Mouse (Mus musculus) erythroblast, embryonic 14.5 days (primary cell): ENCODE measurements at regions not wholly inside any gene's neighbourhood (a gene's known extent, or its start where the extent isn't known, plus 50 kb on each side); places are given as distances from the start of the nearest gene placed in this dataset.

Experiments
- H3K27me3 ChIP-seq: 2 replicates; pipeline ENCODE4 v1.6.1; 2012; ENCODE audit warnings: inconsistent platforms; ENCODE audit not compliant: control insufficient read depth
- H3K36me3 ChIP-seq: 2 replicates; pipeline ENCODE4 v1.6.1; 2012; ENCODE audit warnings: mild to moderate bottlenecking, inconsistent platforms; ENCODE audit not compliant: control insufficient read depth
- H3K4me1 ChIP-seq: 2 replicates; pipeline ENCODE4 v1.6.1; 2012; ENCODE audit warnings: inconsistent platforms; ENCODE audit not compliant: control insufficient read depth
- H3K4me3 ChIP-seq: replicated peaks from 2 replicates; pipeline ENCODE3; 2012; ENCODE audit warnings: moderate library complexity, mild to moderate bottlenecking, inconsistent platforms
- H3K9me3 ChIP-seq: 2 replicates; pipeline ENCODE4 v1.6.1; 2012; ENCODE audit warnings: low read length, inconsistent platforms, mixed read lengths; ENCODE audit not compliant: control insufficient read depth
- GATA1 ChIP-seq: IDR thresholded peaks from 2 replicates; pipeline ENCODE4 v1.6.1; 2012; ENCODE audit warnings: low read length, inconsistent platforms, mixed read lengths
- TAL1 ChIP-seq: IDR thresholded peaks from 3 replicates; pipeline ENCODE4 v1.6.1; 2012; ENCODE audit warnings: low read length, inconsistent platforms, mixed read lengths

DNA sequence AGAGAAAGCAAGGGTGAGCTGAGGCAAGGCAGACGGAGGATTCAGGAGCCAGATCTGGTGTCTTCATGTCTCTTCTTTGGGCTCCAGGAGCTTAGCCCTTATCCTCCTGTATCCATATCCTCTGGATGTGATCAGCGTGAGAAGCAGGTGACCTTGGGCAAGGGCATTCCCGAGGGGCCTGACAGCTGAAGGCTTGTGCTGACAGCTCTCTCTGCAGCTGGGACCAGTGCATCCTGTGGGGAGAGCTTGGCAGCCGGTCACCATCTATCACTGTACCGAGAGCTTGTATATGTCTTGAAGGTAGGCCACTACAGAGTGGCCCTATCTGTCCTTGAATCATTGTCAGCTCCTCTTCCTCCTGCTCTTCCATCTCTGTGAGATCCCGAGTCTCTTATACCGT, 158.5 kb upstream of the Cdh13 start:
- H3K4me3 ChIP-seq = no peak overlapping the region
- H3K9me3 ChIP-seq = peaks cover 32% of the 10 kb centered on the region
- H3K36me3 ChIP-seq = no peaks in the 10 kb centered on the region
- TF ChIP-seq GATA1 (no peak), TAL1 (no peak)
- no peaks in the 10 kb centered on the region for H3K4me1 ChIP-seq
- H3K27me3 ChIP-seq = no peaks in the 10 kb centered on the region

DNA sequence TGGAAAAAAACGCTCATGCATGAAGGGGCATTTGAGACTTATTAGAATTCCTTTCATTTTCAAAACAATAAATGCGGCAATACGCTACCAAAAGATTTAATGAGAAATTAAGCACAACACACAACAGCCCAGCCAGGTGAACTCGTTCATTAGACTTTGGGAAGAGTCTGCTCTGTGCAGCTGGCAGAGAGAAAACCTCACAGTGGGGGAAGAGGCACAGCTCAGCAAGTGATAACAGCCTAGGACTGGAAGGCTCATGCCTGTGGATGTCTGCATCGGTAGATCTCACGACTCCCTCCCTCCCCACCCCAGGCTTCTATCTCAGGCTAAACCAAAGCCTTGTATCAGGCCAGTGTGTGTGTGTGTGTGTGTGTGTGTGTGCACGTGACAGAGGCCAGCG, 169.3 kb upstream of the Cdh13 start:
- H3K9me3 ChIP-seq = peaks cover 53% of the 10 kb centered on the region

DNA sequence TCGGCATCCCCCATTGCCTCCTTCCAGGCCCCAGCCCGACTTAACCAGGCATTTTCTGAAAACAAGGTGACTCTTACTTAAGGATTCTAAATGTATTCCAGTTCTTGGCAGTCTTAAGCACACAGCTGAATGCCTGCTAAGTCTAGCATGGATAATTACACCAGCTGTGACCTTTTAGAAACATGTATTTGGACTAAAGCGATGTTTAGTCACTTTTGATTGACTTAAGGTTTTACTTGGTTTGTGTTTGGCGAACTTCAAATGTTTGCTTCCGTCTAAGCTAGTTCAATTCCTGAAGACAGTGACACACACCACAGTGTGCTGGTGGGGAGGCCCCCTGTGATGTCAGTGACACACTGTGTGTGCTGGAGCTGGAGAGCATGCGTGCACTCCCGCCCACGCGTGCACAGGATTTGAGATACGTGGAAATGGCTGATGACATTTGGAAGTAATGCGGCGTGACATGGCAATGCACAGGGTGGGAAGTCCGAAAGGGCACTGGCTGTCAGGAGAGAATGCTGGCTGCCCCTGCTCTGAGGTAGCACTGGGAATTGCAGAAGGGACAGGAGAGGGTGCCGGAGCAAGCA, 179.0 kb upstream of the Cdh13 start:
- H3K27me3 ChIP-seq = no peaks in the 10 kb centered on the region
- H3K36me3 ChIP-seq = no peaks in the 10 kb centered on the region
- TF ChIP-seq GATA1 = no peak
- no peak for TF ChIP-seq TAL1
- no peak overlapping the region for H3K4me3 ChIP-seq
- peaks cover 58% of the 10 kb centered on the region for H3K9me3 ChIP-seq
- no peaks in the 10 kb centered on the region for H3K4me1 ChIP-seq

More for the DNA sequence above, 169.3 kb upstream of the Cdh13 start:
- Histone ChIP-seq H3K4me3 (no peak overlapping the region), H3K36me3 (no peaks in the 10 kb centered on the region), H3K27me3 (no peaks in the 10 kb centered on the region), H3K4me1 (no peaks in the 10 kb centered on the region)
- no peak for TF ChIP-seq GATA1
- TF ChIP-seq TAL1 = no peak

DNA sequence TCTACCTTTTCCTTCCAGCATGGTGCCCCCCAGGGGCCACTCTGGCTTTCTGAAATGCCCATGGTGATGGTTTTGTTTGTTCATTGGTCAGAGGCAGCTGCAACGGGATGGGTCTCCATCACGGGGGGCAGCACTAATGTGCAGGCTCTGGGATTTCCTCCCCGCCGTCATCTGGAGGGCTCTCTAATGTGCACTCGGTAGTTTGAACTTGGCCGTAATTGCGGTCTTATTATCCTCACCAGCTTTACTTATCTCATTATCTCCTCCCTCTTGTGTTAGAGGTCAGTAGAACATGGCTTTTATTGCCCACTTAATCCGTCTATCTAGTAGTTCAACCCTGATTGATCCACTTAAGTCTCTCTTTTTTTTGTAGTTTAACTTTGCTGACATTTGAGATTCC, 182.2 kb upstream of the Cdh13 start:
- H3K4me1 ChIP-seq = no peaks in the 10 kb centered on the region
- H3K4me3 ChIP-seq = no peak overlapping the region
- TF ChIP-seq GATA1 = no peak
- TF ChIP-seq TAL1 = no peak
- peaks cover 75% of the 10 kb centered on the region for H3K9me3 ChIP-seq
- no peaks in the 10 kb centered on the region for H3K36me3 ChIP-seq
- no peaks in the 10 kb centered on the region for H3K27me3 ChIP-seq

DNA sequence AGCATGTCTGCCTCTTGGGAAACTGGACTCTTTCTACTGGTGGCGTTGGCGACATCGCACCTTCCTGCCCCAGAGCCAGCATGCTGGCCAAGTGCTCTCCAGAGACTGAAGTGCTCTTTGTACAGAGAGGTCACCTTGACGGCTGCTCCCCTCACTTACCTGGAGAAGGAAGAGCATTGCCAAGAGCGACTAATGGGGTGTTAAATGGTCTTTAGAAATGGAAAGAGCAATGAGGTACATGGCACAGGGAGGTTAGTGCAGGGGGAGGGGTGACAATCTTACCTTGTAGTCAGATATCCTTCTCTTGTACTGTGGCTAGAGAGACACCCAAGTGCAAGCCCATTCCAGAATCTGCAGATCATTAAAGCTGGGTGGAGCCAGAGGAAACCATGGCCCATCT, 220.8 kb upstream of the Cdh13 start:
- TF ChIP-seq GATA1 (no peak), TAL1 (no peak)
- Histone ChIP-seq H3K27me3 (no peaks in the 10 kb centered on the region), H3K4me3 (no peak overlapping the region), H3K36me3 (no peaks in the 10 kb centered on the region), H3K4me1 (no peaks in the 10 kb centered on the region), H3K9me3 (peaks cover 59% of the 10 kb centered on the region)

DNA sequence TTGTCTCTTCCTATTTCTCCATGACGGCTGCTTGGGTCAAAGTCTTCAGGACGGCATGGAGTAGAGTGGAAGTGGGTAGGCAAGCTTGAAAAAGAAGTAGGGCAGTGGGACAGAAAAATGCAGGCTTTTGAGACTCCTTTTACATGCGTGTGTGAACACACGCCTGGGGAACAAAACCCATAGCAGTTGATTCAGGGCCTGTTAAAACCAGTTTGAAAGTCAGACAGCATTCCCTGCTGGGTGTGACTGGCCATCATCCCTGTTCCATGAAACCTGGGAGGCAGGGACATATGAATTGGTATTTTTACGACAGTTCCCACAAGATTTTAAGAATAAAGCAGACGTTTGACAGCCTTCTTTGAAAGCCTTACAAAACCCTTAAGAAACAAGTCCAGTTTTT, 226.8 kb upstream of the Cdh13 start:
- H3K9me3 ChIP-seq = peaks cover 81% of the 10 kb centered on the region
- H3K4me3 ChIP-seq = no peak overlapping the region
- no peaks in the 10 kb centered on the region for H3K27me3 ChIP-seq
- H3K36me3 ChIP-seq = no peaks in the 10 kb centered on the region
- no peaks in the 10 kb centered on the region for H3K4me1 ChIP-seq
- TF ChIP-seq TAL1 = no peak
- no peak for TF ChIP-seq GATA1

DNA sequence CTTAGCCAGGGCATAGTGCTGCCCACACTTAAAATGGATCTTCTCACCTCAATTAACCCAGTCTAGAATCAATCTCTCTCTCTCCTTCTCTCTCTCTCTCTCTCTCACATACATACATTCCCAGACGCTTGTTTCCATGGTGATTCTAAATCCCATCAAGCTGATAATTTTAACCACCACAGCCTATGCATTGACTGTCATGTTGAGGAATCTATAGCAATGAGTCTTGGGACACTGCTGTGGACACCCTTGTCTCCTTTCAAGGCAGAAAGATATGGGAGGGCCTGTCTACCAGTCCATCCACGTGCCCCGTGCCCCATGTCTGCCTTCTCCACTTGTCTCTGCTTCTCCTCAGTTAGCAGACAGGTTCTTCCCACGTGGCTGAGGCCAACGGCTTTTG, 228.0 kb upstream of the Cdh13 start:
- H3K9me3 ChIP-seq = peaks cover 83% of the 10 kb centered on the region

DNA sequence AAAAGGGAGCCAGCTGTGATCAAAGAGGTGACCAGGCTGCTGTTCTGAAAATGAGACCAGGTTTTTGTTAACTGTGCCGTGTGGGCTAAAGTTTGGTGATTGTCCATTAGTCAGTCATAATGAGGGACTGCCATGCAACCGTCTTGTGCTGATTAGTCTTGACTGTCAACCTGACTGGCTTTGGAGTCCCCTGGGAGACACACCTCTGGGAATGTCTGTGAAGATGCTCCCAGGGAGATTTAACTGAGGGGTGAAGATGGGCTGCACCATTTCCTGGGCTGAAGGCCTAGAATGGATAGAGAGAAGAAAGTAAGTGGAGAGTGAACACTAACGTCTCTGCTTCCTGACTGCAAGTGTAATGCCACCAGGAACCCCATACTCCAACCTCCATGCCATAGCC, 233.1 kb upstream of the Cdh13 start:
- Histone ChIP-seq H3K4me3 (no peak overlapping the region), H3K9me3 (peaks cover 42% of the 10 kb centered on the region), H3K4me1 (no peaks in the 10 kb centered on the region), H3K36me3 (no peaks in the 10 kb centered on the region), H3K27me3 (no peaks in the 10 kb centered on the region)
- TF ChIP-seq TAL1 (no peak), GATA1 (no peak)

More for the DNA sequence above, 228.0 kb upstream of the Cdh13 start:
- Histone ChIP-seq H3K27me3 (no peaks in the 10 kb centered on the region), H3K4me1 (no peaks in the 10 kb centered on the region), H3K36me3 (no peaks in the 10 kb centered on the region), H3K4me3 (no peak overlapping the region)
- TF ChIP-seq GATA1 (no peak), TAL1 (no peak)

DNA sequence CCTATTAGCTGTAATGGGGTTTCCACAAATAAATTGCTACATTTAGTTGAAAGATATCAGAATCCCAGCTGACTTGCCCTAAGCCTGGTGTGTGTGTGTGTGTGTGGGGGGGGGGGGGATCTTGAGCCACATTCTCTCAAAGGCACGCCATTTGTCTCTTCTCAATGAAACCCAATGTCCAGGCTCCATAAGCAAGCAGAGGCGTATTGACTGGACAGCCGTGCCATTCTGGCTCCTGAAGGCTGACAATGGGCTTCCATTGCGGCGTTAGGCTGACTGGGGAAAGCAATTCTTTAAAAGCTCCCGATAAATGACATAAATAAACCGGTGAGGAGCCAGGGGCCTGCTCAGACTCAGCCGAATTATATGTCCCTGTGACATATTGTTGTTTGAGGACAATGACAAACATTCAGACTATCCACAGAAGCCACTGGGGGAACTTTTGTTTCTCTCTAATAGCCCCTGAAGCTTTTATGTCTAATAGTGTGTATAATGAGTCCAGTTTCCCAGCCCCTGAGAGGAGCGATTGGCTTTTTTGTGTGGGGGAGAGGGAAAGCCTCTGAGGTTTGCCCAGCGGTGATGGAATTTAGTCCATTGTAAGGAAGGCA, 240.6 kb upstream of the Mphosph6 start:
- TF ChIP-seq GATA1 = no peak
- TF ChIP-seq TAL1 = no peak
- Histone ChIP-seq H3K36me3 (no peaks in the 10 kb centered on the region), H3K9me3 (peaks cover 40% of the 10 kb centered on the region), H3K4me3 (no peak overlapping the region), H3K4me1 (no peaks in the 10 kb centered on the region), H3K27me3 (no peaks in the 10 kb centered on the region)

DNA sequence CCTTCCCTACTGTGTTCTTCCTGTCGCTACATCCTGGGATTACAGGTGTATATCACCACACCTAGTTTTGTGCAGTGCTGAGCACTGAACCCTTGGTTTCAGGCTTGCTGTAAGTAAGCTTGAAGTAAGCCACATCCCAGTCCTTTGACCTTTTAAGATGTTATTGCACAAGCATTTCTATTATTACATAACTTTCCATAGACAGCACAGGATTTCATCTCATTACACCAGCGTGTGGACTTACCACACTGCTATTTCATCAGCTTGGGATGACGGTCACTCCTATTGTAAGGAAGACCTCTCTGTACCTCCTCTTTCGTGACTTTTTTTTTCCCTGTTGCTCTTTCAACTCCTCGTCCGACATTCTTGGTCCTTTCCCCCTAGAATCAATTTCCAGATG, 239.5 kb upstream of the Mphosph6 start:
- Histone ChIP-seq H3K4me1 (no peaks in the 10 kb centered on the region), H3K36me3 (no peaks in the 10 kb centered on the region), H3K4me3 (no peak overlapping the region), H3K27me3 (no peaks in the 10 kb centered on the region), H3K9me3 (peaks cover 46% of the 10 kb centered on the region)
- no peak for TF ChIP-seq GATA1
- no peak for TF ChIP-seq TAL1
